Mouse (Mus musculus) right cerebral cortex, postnatal 4 days (tissue): ENCODE measurements at regions not wholly inside any gene's neighbourhood (a gene's known extent, or its start where the extent isn't known, plus 50 kb on each side); places are given as distances from the start of the nearest gene placed in this dataset.

Source experiments
- DNase-seq: peaks from one replicate; pipeline ENCODE4 v3.0.0-alpha.2; 2022

- DNase-seq = no peak
These were observed 117.3 kb upstream of the Slc22a23 start for GRCm38 (mm10) chr13:34462206-34462807.

- no peak for DNase-seq
These were observed 116.0 kb upstream of the Slc22a23 start for GRCm38 (mm10) chr13:34460969-34461368.

- no peak for DNase-seq
These were observed 111.1 kb upstream of the Slc22a23 start for GRCm38 (mm10) chr13:34456051-34456450.

- DNase-seq = no peak
These were observed 101.8 kb upstream of the Slc22a23 start for GRCm38 (mm10) chr13:34446806-34447205.

- DNase-seq = no peak
These were observed 101.3 kb upstream of the Slc22a23 start for GRCm38 (mm10) chr13:34446327-34446726.

GRCm38 (mm10) chr13:34441347-34441746 is 96.4 kb upstream of the Slc22a23 start:
- no peak for DNase-seq

- DNase-seq = no peak
These were observed 82.5 kb upstream of the Slc22a23 start for GRCm38 (mm10) chr13:34427527-34427926.

GRCm38 (mm10) chr13:34424921-34425320 is 79.9 kb upstream of the Slc22a23 start:
- DNase-seq = no peak

- DNase-seq = no peak
These were observed 76.7 kb upstream of the Slc22a23 start for GRCm38 (mm10) chr13:34421644-34422043.

GRCm38 (mm10) chr13:34420341-34421156 is 75.6 kb upstream of the Slc22a23 start:
- no peak for DNase-seq

GRCm38 (mm10) chr13:34419061-34419460 is 74.1 kb upstream of the Slc22a23 start:
- DNase-seq = no peak

- DNase-seq = no peak
These were observed 71.6 kb upstream of the Slc22a23 start for GRCm38 (mm10) chr13:34416603-34417002.

- no peak for DNase-seq
These were observed 69.6 kb upstream of the Slc22a23 start for GRCm38 (mm10) chr13:34414533-34414932.

- no peak for DNase-seq
These were observed 63.7 kb upstream of the Slc22a23 start for GRCm38 (mm10) chr13:34408669-34409055.

- DNase-seq = no peak
These were observed 63.2 kb upstream of the Slc22a23 start for GRCm38 (mm10) chr13:34408007-34408668.

- DNase-seq = no peak
These were observed 61.3 kb upstream of the Slc22a23 start for GRCm38 (mm10) chr13:34406291-34406690.

- DNase-seq = no peak
These were observed 57.6 kb upstream of the Slc22a23 start for GRCm38 (mm10) chr13:34402631-34403030.

GRCm38 (mm10) chr13:34401031-34401430 is 56.0 kb upstream of the Slc22a23 start:
- DNase-seq = no peak

- no peak for DNase-seq
These were observed 53.9 kb upstream of the Slc22a23 start for GRCm38 (mm10) chr13:34398847-34399246.

- no peak for DNase-seq
These were observed 53.2 kb upstream of the Slc22a23 start for GRCm38 (mm10) chr13:34398061-34398787.

GRCm38 (mm10) chr13:34395504-34395903 is 50.5 kb upstream of the Slc22a23 start:
- DNase-seq = no peak

- DNase-seq = no peak
These were observed 50.0 kb upstream of the Slc22a23 start for GRCm38 (mm10) chr13:34395010-34395409.
